Mouse (Mus musculus) megakaryocyte, embryonic 14.5 days (primary cell): ENCODE measurements around the gene Hal. TPM values are rescaled to one million over a fixed set of nuclear protein-coding genes. Genes with fewer than 3 reads are reported as not detected.

ENCODE experiments used
- H3K27me3 ChIP-seq: replicated peaks from 2 replicates; pipeline ENCODE3; 2012; ENCODE audit warnings: inconsistent platforms
- H3K36me3 ChIP-seq: replicated peaks from 2 replicates; pipeline ENCODE3; 2012; ENCODE audit warnings: low read length, inconsistent platforms, mixed read lengths
- H3K4me1 ChIP-seq: 2 replicates; pipeline ENCODE4 v1.6.1; 2012; ENCODE audit warnings: inconsistent platforms
- H3K4me3 ChIP-seq: replicated peaks from 2 replicates; pipeline ENCODE3; 2012; ENCODE audit warnings: moderate library complexity, mild to moderate bottlenecking, inconsistent platforms
- H3K9me3 ChIP-seq: 2 replicates; pipeline ENCODE4 v1.6.1; 2012; ENCODE audit warnings: inconsistent platforms
- FLI1 ChIP-seq: IDR thresholded peaks from 2 replicates; pipeline ENCODE4 v1.6.1; 2012; ENCODE audit warnings: low read length, inconsistent platforms, mixed read lengths
- GATA1 ChIP-seq: IDR thresholded peaks from 3 replicates; pipeline ENCODE4 v1.6.1; 2012; ENCODE audit warnings: mixed read lengths, low read length, inconsistent platforms, borderline replicate concordance
- polyA plus RNA-seq: library from polyadenylated mRNA; stranded (reverse); fragments of >175 nt; gene quantifications from 2 replicates; pipeline ENCODE4 v1.2.3, GENCODE M21; 2012; ENCODE audit warnings: low replicate concordance; ENCODE audit not compliant: insufficient read depth

Gene Hal
- polyA plus RNA-seq, 1 experiment, result 0.11 TPM

DNA sequence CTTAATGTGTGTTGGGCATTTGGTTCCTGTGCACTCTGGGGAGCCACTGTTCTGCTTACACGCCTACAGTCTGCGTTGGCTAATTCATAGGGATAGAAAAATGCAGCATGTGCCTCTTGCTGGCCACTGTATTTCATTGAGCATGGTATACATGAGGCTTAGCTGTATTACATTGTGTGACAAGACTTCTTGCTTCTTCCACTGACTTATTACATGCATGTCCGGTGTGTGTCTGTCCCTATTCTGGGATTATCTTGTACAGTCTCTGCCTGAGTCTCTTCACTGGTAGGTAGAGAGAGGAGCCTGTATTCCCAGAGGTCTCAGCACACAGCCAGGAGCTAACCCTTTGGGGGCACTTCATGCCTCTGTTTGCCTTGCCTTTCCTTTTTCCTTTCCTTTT lies 20.8 kb upstream of the Hal start:
- peaks cover 90% of the 10 kb centered on the region for H3K36me3 ChIP-seq
- no peak for TF ChIP-seq GATA1
- H3K9me3 ChIP-seq, result no peaks in the 10 kb centered on the region
- H3K4me3 ChIP-seq, result no peak overlapping the region
- H3K4me1 ChIP-seq, result no peaks in the 10 kb centered on the region; the same call in 1 of the 2 replicates
- H3K27me3 ChIP-seq, result no peaks in the 10 kb centered on the region

DNA sequence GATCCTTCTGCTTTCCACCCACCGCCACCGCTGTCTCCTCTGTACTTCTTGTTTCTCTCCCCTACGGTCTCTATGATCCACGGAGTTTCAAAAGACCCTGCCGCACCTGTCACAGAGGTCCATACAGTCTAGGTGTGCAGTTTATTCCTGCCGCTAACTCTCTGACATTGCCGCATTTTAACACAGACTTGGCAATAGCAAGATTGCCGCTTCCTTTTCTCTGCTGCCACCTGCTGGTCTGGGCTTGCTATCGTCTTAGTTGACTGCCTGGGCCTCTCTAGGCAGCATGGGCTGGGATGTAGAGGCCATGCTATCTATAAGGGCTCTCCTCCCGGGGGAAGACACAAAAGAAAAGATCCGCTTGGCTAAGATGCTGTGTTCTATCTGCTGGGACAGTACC lies 17.2 kb upstream of the Hal start:
- TF ChIP-seq GATA1 (no peak), FLI1 (no peak)
- Histone ChIP-seq H3K36me3 (peaks cover 90% of the 10 kb centered on the region), H3K9me3 (no peaks in the 10 kb centered on the region), H3K4me3 (no peak overlapping the region), H3K4me1 (no peaks in the 10 kb centered on the region; the same call in 1 of the 2 replicates), H3K27me3 (no peaks in the 10 kb centered on the region)

DNA sequence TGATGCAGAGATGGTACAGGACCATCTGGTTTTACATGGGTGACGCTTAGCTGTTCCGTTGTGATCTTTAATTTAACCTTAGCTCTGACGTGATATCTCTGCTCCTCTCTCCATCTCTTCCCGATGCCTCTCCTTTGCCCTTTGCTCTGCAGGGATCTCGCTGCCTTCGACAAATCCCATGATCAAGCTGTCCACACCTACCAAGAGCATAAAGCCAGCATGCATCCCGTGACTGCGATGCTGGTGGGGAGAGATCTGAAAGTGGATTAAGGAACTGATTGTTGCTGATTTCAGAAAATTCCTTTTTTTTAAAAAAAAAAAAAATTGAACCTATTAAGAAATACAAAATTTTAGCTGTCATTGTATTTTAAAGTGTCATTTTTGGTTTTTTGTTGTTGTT lies 4.1 kb upstream of the Hal start:
- peaks cover 23% of the 10 kb centered on the region for H3K4me1 ChIP-seq
- no peaks in the 10 kb centered on the region for H3K9me3 ChIP-seq
- no peak overlapping the region for H3K4me3 ChIP-seq
- no peak for TF ChIP-seq FLI1
- no peak for TF ChIP-seq GATA1
- peaks cover 9% of the 10 kb centered on the region for H3K27me3 ChIP-seq
- H3K36me3 ChIP-seq, result peaks cover 63% of the 10 kb centered on the region

DNA sequence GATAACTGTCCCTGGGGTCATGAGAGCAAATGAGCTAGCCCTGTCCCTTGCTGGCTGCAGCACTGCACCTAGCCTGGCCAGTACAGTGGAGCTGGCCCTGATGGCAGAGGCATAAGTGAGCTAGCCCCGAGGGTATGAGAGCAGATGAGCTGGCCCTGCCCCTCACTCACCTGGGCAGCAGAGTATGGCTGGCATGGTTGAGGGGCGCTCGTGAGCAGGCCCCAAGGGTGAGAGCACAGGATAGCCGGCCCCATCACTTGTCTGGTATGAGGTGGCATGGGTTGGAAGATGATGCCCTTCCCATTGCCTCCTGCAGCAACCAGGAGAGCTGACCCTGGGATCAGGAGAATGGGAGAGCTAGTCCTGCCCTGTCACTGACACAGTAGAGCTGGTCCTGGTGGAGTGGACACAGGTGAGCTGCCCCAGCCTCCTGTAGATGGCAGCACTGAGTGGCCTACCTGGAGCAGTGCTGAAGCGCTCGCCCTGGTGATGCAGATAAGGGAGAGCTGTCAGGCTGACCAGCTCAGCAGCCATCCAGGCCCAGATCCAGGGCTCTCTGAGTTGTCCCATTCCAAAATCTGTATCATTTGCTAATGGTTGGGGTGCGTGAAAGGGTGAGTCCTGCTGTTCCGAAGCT lies 3.4 kb upstream of the Hal start:
- peaks cover 56% of the 10 kb centered on the region for H3K36me3 ChIP-seq
- peaks cover 23% of the 10 kb centered on the region for H3K4me1 ChIP-seq
- no peak overlapping the region for H3K4me3 ChIP-seq
- TF ChIP-seq GATA1, result no peak
- peaks cover 11% of the 10 kb centered on the region for H3K27me3 ChIP-seq
- H3K9me3 ChIP-seq, result no peaks in the 10 kb centered on the region

DNA sequence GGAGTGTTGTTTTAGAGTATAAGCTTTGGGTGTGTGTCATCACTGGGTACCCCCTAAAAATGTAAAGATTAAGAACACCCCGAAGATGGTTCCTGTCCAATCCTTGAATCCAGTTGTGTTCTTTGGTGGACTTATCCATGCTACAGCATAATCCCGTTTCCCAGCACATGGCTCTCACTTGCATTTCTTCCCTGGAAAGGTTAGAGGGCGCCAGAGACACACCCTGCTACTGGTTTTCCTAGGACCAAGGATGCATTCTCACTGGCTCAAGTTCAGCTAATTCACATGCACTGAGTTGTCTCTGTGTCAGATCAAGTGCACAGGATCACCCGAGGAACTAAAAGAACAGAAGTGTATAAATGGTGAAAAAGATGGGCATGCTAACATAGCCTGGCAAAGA lies 1.9 kb upstream of the Hal start:
- no peak overlapping the region for H3K4me3 ChIP-seq
- no peak for TF ChIP-seq GATA1
- no peak for TF ChIP-seq FLI1
- no peaks in the 10 kb centered on the region for H3K9me3 ChIP-seq
- H3K4me1 ChIP-seq, result peaks cover 15% of the 10 kb centered on the region
- peaks cover 14% of the 10 kb centered on the region for H3K27me3 ChIP-seq
- peaks cover 42% of the 10 kb centered on the region for H3K36me3 ChIP-seq

DNA sequence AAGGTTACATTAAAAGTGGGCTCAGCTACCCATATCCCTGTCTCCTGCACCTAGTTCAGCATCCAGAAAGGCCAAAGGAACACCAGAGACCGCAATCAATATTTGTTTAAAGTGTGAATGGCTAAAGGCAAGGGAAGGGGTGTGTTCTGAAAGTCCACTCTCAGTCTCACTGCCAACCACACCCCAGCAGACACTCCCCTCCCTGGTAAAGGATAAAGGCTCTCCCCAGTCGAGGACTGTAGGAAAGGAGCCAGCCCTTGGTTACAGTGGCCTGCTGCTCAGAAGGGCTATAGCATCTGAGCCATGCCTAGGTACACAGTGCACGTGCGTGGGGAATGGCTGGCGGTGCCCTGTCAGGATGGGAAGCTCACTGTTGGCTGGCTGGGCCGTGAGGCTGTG lies 259 bp downstream of the Hal start:
- peaks cover 12% of the 10 kb centered on the region; the same call in 1 of the 2 replicates for H3K4me1 ChIP-seq
- TF ChIP-seq GATA1 (no peak), FLI1 (no peak)
- H3K36me3 ChIP-seq, result peaks cover 20% of the 10 kb centered on the region
- H3K4me3 ChIP-seq, result no peak overlapping the region
- peaks cover 18% of the 10 kb centered on the region for H3K27me3 ChIP-seq
- H3K9me3 ChIP-seq, result no peaks in the 10 kb centered on the region

DNA sequence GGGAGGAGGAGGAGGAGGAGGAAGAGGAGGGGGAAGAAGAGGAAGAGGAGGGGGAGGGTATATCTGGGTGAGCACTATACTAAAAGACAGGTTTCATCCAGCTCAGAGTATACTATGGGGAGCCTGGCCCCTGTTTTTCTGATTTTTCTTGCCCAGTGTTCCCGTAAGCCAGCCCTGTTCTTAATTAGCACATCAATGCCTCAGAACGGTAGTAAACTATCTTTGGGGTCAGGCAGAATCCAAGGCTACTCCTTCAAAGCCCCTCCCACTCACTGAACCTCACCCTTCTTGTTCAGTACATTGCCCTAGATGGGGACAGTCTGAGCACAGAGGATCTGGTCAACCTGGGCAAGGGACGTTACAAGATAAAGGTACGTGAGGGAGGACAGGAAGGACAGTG lies 1.9 kb downstream of the Hal start:
- Histone ChIP-seq H3K36me3 (peaks cover 7% of the 10 kb centered on the region), H3K9me3 (no peaks in the 10 kb centered on the region), H3K4me3 (no peak overlapping the region), H3K27me3 (peaks cover 22% of the 10 kb centered on the region), H3K4me1 (peaks cover 8% of the 10 kb centered on the region; the same call in 1 of the 2 replicates)
- TF ChIP-seq FLI1 (no peak), GATA1 (no peak)

DNA sequence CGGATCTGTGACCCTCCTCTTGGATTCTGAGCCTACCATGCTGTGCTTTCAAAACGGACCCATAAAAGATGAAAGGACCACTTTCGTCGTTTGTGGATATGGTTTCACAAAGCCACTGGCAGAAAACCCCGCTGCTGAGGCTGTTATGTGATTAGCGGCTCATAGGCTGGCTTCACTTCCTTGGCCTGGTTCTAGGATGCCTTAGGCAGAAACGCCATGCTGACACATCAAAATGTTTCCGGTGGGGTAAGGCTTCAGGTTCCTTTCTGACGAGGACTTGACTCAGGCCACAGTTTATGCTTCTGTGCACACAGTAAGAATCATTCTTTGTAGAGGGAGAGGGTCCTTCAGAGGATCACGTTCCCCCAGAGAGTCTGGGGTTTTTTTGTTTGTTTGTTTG lies 12.3 kb downstream of the Hal start:
- TF ChIP-seq FLI1 (no peak), GATA1 (no peak)
- H3K4me3 ChIP-seq, result no peak overlapping the region
- H3K27me3 ChIP-seq, result peaks cover 1% of the 10 kb centered on the region
- H3K9me3 ChIP-seq, result no peaks in the 10 kb centered on the region
- H3K36me3 ChIP-seq, result no peaks in the 10 kb centered on the region
- peaks cover 4% of the 10 kb centered on the region; the same call in 1 of the 2 replicates for H3K4me1 ChIP-seq

DNA sequence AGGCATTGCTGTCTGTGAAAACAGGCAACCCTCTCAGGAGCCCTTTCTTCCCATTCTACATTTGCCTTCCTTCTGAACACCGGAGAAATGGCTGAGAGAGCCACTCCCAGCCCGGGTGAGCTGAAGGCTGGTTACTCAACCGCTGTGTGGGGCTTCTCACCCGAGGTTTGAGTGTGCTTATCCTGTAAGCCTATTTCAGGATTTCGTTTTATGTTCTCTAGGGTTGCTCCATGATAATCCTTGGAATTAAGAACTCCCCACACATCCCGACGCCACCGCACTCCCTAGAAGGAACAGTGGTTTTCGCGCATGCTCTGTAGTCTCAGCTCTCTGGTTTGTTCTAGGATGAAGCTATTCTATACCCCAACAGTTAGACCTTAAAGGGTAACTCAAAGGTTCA lies 12.8 kb downstream of the Hal start:
- Histone ChIP-seq H3K4me1 (peaks cover 4% of the 10 kb centered on the region; the same call in 1 of the 2 replicates), H3K4me3 (no peak overlapping the region), H3K36me3 (no peaks in the 10 kb centered on the region), H3K9me3 (no peaks in the 10 kb centered on the region), H3K27me3 (peaks cover 1% of the 10 kb centered on the region)
- TF ChIP-seq GATA1 (no peak), FLI1 (no peak)

DNA sequence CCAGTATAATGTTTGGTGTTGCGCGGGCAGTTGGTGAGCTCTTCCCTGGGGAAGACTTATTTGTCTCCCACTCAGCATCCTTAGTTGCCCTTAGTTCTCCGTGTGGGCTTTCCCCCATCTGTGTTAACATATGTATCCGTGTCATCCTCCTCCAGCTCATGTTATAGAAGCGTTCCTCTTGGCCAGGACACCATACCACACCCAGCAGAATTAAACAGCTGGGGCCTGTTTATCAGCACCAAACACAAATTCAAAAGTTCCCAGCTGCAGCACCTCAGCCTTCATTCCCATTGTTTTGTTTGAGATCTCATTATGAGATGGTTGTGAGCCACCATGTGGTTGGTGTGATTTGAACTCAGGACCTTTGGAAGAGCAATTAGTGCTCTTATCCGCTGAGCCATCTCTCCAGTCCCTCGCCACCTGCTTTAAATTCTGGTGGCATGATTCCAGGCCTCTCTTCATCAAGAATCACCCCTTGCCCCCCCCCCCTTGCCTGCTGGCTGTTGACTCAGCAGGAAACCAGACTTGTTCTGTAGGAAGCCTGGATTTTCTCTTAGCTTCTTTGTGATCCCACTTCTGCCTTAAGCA lies 19.9 kb downstream of the Hal start:
- H3K9me3 ChIP-seq, result no peaks in the 10 kb centered on the region
- H3K4me1 ChIP-seq, result peaks cover 9% of the 10 kb centered on the region
- H3K36me3 ChIP-seq, result no peaks in the 10 kb centered on the region
- TF ChIP-seq GATA1 (no peak), FLI1 (no peak)
- peaks cover 3% of the 10 kb centered on the region for H3K27me3 ChIP-seq
- no peak overlapping the region for H3K4me3 ChIP-seq
